Mouse (Mus musculus) bone marrow, adult 2 months (tissue): ENCODE measurements at regions not wholly inside any gene's neighbourhood (a gene's known extent, or its start where the extent isn't known, plus 50 kb on each side); places are given as distances from the start of the nearest gene placed in this dataset.

Source experiments
- CTCF ChIP-seq: fragments of 200-500 bp; IDR thresholded peaks from 2 replicates; pipeline ENCODE4 v1.5.1; 2011; ENCODE audit warnings: low read length, control low read depth; ENCODE audit not compliant: control insufficient read depth, insufficient read depth
- POLR2A ChIP-seq: fragments of 200-500 bp; IDR thresholded peaks from 2 replicates; pipeline ENCODE4 v1.6.1; 2011; ENCODE audit warnings: low read depth, mild to moderate bottlenecking, control low read depth, low read length, borderline replicate concordance; ENCODE audit not compliant: control insufficient read depth

DNA sequence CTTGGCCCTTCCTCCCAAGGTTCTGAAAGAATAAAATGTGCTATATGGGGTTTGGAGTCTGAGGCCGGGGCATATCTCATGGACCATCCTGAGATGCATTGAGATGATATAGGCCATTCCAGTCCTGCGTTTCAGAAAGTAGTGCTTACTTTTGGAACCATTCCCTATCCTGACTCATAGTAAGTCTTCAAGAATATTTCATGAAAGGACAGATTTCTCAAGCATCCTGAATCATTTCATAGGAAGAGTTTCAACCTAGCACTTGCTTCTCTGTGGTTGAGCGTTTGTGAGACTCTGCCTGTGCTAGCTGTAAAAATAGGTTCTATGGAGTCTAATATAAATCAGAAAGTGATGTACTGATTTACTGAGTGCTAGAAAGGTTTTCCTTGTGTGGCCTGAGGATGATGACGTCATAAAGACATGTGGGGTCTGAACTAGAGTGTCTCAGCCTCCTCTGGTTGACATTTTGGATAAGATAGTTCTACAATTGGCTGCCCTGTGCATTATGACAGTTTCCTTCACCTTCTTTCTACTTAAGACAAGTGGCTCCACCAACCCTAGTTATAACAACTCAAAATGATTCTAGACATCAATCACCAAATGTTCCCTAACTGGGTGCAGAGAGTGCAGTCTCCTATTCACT is 1223.0 kb upstream of the A1bg start:
- TF ChIP-seq CTCF: no peak
- no peak for TF ChIP-seq POLR2A
